Mouse (Mus musculus): ENCODE results near the gene Abi3bp.

DNA sequence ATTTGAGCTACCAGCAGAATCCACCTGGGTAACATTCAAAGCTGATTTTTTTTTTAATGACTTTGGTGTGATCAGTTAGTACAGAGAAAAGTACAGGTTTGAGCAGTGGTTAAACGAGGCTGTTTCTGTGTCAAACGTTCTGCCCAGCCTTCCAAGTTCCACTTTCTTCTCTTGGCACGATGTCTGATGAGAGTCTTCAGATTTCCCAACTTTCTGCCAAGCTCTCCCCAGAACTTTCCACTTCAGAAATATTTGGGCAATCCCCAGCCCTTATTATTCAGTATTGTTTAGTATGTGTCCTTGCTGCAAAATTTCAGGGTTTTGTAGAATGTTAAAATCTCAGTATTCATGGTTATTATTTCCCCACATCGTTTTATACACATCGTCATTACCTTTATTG is 115.9 kb downstream of the Abi3bp start:
- TF ChIP-seq CTCF (IDR thresholded peaks at IDR 0.05; ENCODE audit: low read depth) = no peak
- no peak for TF ChIP-seq EP300 (IDR thresholded peaks at IDR 0.05; ENCODE audit: low read depth)

Data from liver, embryonic 14.5 days (tissue).